Mouse (Mus musculus): ENCODE results near the gene Cntn1. TPM values are rescaled to one million over a fixed set of nuclear protein-coding genes. Genes with fewer than 3 reads are reported as not detected.

The Cntn1 gene
- total RNA-seq, 1 experiment, result 0.62 TPM

DNA sequence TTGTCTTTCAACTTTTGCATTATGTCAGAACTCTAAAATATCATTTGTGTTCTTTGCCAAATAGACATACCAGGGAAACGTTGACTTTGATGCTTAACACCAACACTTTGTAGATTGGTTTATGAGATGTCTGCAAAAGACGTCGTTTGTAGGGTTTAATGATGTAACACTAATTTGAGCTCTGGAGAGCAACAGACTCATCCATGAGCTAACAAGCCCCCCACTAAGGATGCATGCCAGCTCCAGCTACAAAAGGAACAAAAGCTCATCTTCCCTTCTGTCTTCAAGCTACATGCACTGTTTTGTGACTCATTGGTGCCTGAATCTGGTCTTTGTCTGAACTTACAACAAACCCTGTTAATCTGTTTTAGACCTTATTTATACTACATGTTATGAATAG, 28.5 kb downstream of the Cntn1 start:
- TF ChIP-seq ZC3H11A (IDR thresholded peaks at IDR 0.05; ENCODE audit: borderline replicate concordance, low read depth, low read length) (no peak), MAFK (IDR thresholded peaks at IDR 0.05; ENCODE audit: insufficient read depth, low read depth, low read length) (no peak), CHD2 (IDR thresholded peaks at IDR 0.05; ENCODE audit: low read depth, low read length) (no peak), HCFC1 (IDR thresholded peaks at IDR 0.05; ENCODE audit: borderline replicate concordance, insufficient read depth, low read length) (no peak)
- H3K4me3 ChIP-seq (ENCODE audit: insufficient read depth in 1 of 2, low read depth in 1 of 2, low read length in 2 of 2, poor library complexity in 1 of 2, severe bottlenecking in 1 of 2), result no peak overlapping the region
- H3K27ac ChIP-seq (ENCODE audit: insufficient read depth, low read depth, low read length, poor library complexity, severe bottlenecking), result no peak overlapping the region
- H3K4me1 ChIP-seq (ENCODE audit: control insufficient read depth in 2 of 2, insufficient read depth in 2 of 2, low read length in 2 of 2, poor library complexity in 1 of 2), result no peaks in the 10 kb centered on the region
- no peaks in the 10 kb centered on the region for H3K9me3 ChIP-seq (ENCODE audit: control insufficient read depth, insufficient read depth, low read depth, low read length)
- in situ Hi-C loops (cut with MboI; ENCODE audit: low sequenced_read_pairs in 2 of 2, unreplicated experiment in 2 of 2), result no loop called here
- no peak for DNase-seq (ENCODE audit: low read depth, low spot score)
- H3K9ac ChIP-seq (ENCODE audit: insufficient read depth, low read depth, low read length, poor library complexity, severe bottlenecking), result no peak overlapping the region
- H3K36me3 ChIP-seq (ENCODE audit: control insufficient read depth, insufficient read depth, low read length, poor library complexity, severe bottlenecking), result no peaks in the 10 kb centered on the region

DNA sequence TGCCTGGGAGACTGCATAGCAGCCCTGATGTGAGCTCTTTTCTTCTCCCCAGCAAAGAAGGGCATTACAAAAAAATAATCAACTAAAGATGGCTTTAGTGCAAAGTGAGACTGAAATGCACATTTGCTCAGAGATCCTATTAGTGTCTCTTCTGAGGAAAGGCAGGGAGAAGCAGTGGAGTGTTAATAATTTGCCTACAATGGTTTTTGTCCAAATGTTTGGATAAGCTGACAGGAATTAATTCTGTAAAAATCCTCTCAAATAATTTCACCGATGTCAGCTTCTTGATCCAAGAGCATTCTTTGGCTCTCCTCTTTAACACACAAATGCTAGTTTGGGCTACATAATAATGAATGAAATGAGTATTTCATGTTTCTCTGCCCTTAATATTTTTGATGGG, 34.9 kb downstream of the Cntn1 start:
- DNase-seq (ENCODE audit: low read depth, low spot score), result no peak
- no peak for TF ChIP-seq CHD2 (IDR thresholded peaks at IDR 0.05; ENCODE audit: low read depth, low read length)
- TF ChIP-seq ZNF384 (IDR thresholded peaks at IDR 0.05; ENCODE audit: low read depth, low read length), result no peak
- TF ChIP-seq MAFK (IDR thresholded peaks at IDR 0.05; ENCODE audit: insufficient read depth, low read depth, low read length), result no peak
- TF ChIP-seq HCFC1 (IDR thresholded peaks at IDR 0.05; ENCODE audit: borderline replicate concordance, insufficient read depth, low read length), result no peak
- no peak for TF ChIP-seq ZC3H11A (IDR thresholded peaks at IDR 0.05; ENCODE audit: borderline replicate concordance, low read depth, low read length)
- H3K9ac ChIP-seq (ENCODE audit: insufficient read depth, low read depth, low read length, poor library complexity, severe bottlenecking), result no peak overlapping the region
- no peak overlapping the region for H3K27ac ChIP-seq (ENCODE audit: insufficient read depth, low read depth, low read length, poor library complexity, severe bottlenecking)
- H3K4me1 ChIP-seq (ENCODE audit: control insufficient read depth in 2 of 2, insufficient read depth in 2 of 2, low read length in 2 of 2, poor library complexity in 1 of 2), result no peaks in the 10 kb centered on the region
- no peaks in the 10 kb centered on the region for H3K36me3 ChIP-seq (ENCODE audit: control insufficient read depth, insufficient read depth, low read length, poor library complexity, severe bottlenecking)
- no peak overlapping the region for H3K4me3 ChIP-seq (ENCODE audit: insufficient read depth in 1 of 2, low read depth in 1 of 2, low read length in 2 of 2, poor library complexity in 1 of 2, severe bottlenecking in 1 of 2)
- H3K9me3 ChIP-seq (ENCODE audit: control insufficient read depth, insufficient read depth, low read depth, low read length), result no peaks in the 10 kb centered on the region
- in situ Hi-C loops (cut with MboI; ENCODE audit: low sequenced_read_pairs in 2 of 2, unreplicated experiment in 2 of 2), result no loop called here

DNA sequence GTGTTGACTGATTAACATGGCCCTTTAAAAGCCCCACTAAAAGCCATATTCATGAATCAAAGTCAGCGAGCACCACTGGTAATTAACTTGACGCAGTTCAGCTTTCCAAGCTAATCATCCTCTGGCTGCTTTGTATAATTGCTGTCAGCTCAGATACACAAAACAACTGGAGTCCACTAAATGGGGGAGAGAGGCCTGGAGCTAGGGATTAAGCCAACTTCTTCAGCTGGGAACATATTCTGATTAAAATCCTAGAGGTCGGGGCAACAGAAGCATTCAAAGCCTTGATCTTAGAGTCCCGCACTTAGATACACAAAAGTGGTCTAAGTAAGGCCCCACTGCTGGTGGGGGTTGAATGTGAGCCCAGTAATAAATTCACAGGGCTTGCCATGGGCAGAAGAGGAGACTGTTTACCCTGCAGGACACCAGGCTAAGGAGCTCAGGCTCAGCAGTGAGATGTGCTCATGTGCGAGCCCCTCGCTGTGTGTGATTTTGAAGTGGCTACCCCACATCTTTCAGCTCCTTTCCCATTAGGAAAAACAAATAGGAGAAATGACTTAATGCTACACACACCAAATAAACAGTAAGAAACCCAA, 36.8 kb downstream of the Cntn1 start:
- H3K4me3 ChIP-seq (ENCODE audit: insufficient read depth in 1 of 2, low read depth in 1 of 2, low read length in 2 of 2, poor library complexity in 1 of 2, severe bottlenecking in 1 of 2), result no peak overlapping the region
- no peak for DNase-seq (ENCODE audit: low read depth, low spot score)
- H3K36me3 ChIP-seq (ENCODE audit: control insufficient read depth, insufficient read depth, low read length, poor library complexity, severe bottlenecking), result no peaks in the 10 kb centered on the region
- H3K9me3 ChIP-seq (ENCODE audit: control insufficient read depth, insufficient read depth, low read depth, low read length), result no peaks in the 10 kb centered on the region
- no peaks in the 10 kb centered on the region for H3K4me1 ChIP-seq (ENCODE audit: control insufficient read depth in 2 of 2, insufficient read depth in 2 of 2, low read length in 2 of 2, poor library complexity in 1 of 2)
- in situ Hi-C loops (cut with MboI; ENCODE audit: low sequenced_read_pairs in 2 of 2, unreplicated experiment in 2 of 2), result no loop called here
- H3K27ac ChIP-seq (ENCODE audit: insufficient read depth, low read depth, low read length, poor library complexity, severe bottlenecking), result no peak overlapping the region
- no peak overlapping the region for H3K9ac ChIP-seq (ENCODE audit: insufficient read depth, low read depth, low read length, poor library complexity, severe bottlenecking)
- TF ChIP-seq ZNF384 (IDR thresholded peaks at IDR 0.05; ENCODE audit: low read depth, low read length), result no peak
- no peak for TF ChIP-seq CHD2 (IDR thresholded peaks at IDR 0.05; ENCODE audit: low read depth, low read length)
- no peak for TF ChIP-seq MAFK (IDR thresholded peaks at IDR 0.05; ENCODE audit: insufficient read depth, low read depth, low read length)
- no peak for TF ChIP-seq HCFC1 (IDR thresholded peaks at IDR 0.05; ENCODE audit: borderline replicate concordance, insufficient read depth, low read length)
- TF ChIP-seq ZC3H11A (IDR thresholded peaks at IDR 0.05; ENCODE audit: borderline replicate concordance, low read depth, low read length), result no peak

DNA sequence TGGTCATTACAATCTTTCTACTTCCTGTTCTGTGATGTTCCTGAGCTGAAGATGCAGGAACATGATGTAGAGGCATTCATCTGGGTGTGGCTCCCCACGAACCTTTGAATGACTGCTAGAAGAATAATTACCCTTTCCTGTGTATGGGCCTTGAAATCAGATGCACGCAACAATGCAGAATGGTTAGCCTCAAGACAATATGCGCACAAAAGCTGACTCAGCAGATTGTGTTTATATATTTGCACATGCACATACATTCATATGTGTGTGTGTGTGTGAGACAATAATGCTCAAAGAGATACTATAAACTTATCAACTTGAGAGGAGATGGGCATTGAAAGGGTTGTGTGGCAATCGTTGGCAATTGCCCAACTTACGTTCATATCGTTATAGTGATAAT, 39.8 kb downstream of the Cntn1 start:
- H3K4me1 ChIP-seq (ENCODE audit: control insufficient read depth in 2 of 2, insufficient read depth in 2 of 2, low read length in 2 of 2, poor library complexity in 1 of 2), result no peaks in the 10 kb centered on the region
- in situ Hi-C loops (cut with MboI; ENCODE audit: low sequenced_read_pairs in 2 of 2, unreplicated experiment in 2 of 2), result no loop called here
- no peak overlapping the region for H3K27ac ChIP-seq (ENCODE audit: insufficient read depth, low read depth, low read length, poor library complexity, severe bottlenecking)
- no peaks in the 10 kb centered on the region for H3K9me3 ChIP-seq (ENCODE audit: control insufficient read depth, insufficient read depth, low read depth, low read length)
- TF ChIP-seq HCFC1 (IDR thresholded peaks at IDR 0.05; ENCODE audit: borderline replicate concordance, insufficient read depth, low read length), result no peak
- peak; percentile 93 for TF ChIP-seq MAFK (IDR thresholded peaks at IDR 0.05; ENCODE audit: insufficient read depth, low read depth, low read length)
- H3K36me3 ChIP-seq (ENCODE audit: control insufficient read depth, insufficient read depth, low read length, poor library complexity, severe bottlenecking), result no peaks in the 10 kb centered on the region
- no peak for DNase-seq (ENCODE audit: low read depth, low spot score)
- no peak overlapping the region for H3K4me3 ChIP-seq (ENCODE audit: insufficient read depth in 1 of 2, low read depth in 1 of 2, low read length in 2 of 2, poor library complexity in 1 of 2, severe bottlenecking in 1 of 2)
- H3K9ac ChIP-seq (ENCODE audit: insufficient read depth, low read depth, low read length, poor library complexity, severe bottlenecking), result no peak overlapping the region

DNA sequence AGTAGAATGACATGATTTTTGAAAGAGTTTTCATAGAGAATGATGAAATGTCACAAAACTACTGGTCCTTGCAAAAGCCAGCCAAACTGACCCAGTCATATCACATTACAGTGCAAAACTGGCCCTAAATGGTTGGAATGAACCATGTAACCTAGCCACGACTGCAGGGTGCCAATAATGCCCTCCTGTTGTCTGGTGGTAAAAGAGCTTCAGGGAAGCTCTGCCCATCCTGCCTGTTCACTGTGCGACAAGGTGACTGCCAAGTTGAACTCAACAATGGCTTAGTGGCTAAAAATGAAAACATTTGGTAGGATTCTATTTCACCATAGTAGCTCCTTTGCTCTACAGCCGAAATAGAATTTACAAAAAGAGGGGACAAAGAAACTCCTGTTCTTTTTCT, 41.1 kb downstream of the Cntn1 start:
- TF ChIP-seq ZNF384 (IDR thresholded peaks at IDR 0.05; ENCODE audit: low read depth, low read length) (no peak), HCFC1 (IDR thresholded peaks at IDR 0.05; ENCODE audit: borderline replicate concordance, insufficient read depth, low read length) (no peak), CHD2 (IDR thresholded peaks at IDR 0.05; ENCODE audit: low read depth, low read length) (no peak), ZC3H11A (IDR thresholded peaks at IDR 0.05; ENCODE audit: borderline replicate concordance, low read depth, low read length) (no peak), MAFK (IDR thresholded peaks at IDR 0.05; ENCODE audit: insufficient read depth, low read depth, low read length) (no peak)
- no peaks in the 10 kb centered on the region for H3K4me1 ChIP-seq (ENCODE audit: control insufficient read depth in 2 of 2, insufficient read depth in 2 of 2, low read length in 2 of 2, poor library complexity in 1 of 2)
- H3K36me3 ChIP-seq (ENCODE audit: control insufficient read depth, insufficient read depth, low read length, poor library complexity, severe bottlenecking), result no peaks in the 10 kb centered on the region
- no peaks in the 10 kb centered on the region for H3K9me3 ChIP-seq (ENCODE audit: control insufficient read depth, insufficient read depth, low read depth, low read length)
- in situ Hi-C loops (cut with MboI; ENCODE audit: low sequenced_read_pairs in 2 of 2, unreplicated experiment in 2 of 2), result no loop called here
- no peak for DNase-seq (ENCODE audit: low read depth, low spot score)
- H3K4me3 ChIP-seq (ENCODE audit: insufficient read depth in 1 of 2, low read depth in 1 of 2, low read length in 2 of 2, poor library complexity in 1 of 2, severe bottlenecking in 1 of 2), result no peak overlapping the region
- no peak overlapping the region for H3K27ac ChIP-seq (ENCODE audit: insufficient read depth, low read depth, low read length, poor library complexity, severe bottlenecking)
- no peak overlapping the region for H3K9ac ChIP-seq (ENCODE audit: insufficient read depth, low read depth, low read length, poor library complexity, severe bottlenecking)
